Mouse (Mus musculus): Measurements from ENCODE around the gene Actr2.

The Actr2 gene

GRCm38 (mm10) chr11:20052814-20053536, 59.7 kb downstream of the Actr2 start:
- in situ Hi-C loops (cut with MboI, MseI): no loop called here

GRCm38 (mm10) chr11:20045586-20045985, 67.1 kb downstream of the Actr2 start:
- in situ Hi-C loops (cut with MboI, MseI): no loop called here

- in situ Hi-C loops (cut with MboI, MseI): no loop called here
These were observed 69.5 kb downstream of the Actr2 start for GRCm38 (mm10) chr11:20043256-20043655.

GRCm38 (mm10) chr11:20042106-20042505, 70.6 kb downstream of the Actr2 start:
- in situ Hi-C loops (cut with MboI, MseI): no loop called here

- in situ Hi-C loops (cut with MboI, MseI): no loop called here
These were observed 71.4 kb downstream of the Actr2 start for GRCm38 (mm10) chr11:20041164-20041920.

GRCm38 (mm10) chr11:20038723-20039122, 74.0 kb downstream of the Actr2 start:
- in situ Hi-C loops (cut with MboI, MseI): no loop called here

- in situ Hi-C loops (cut with MboI, MseI): no loop called here
These were observed 75.0 kb downstream of the Actr2 start for GRCm38 (mm10) chr11:20037739-20038138.

- in situ Hi-C loops (cut with MboI, MseI): no loop called here
These were observed 76.7 kb downstream of the Actr2 start for GRCm38 (mm10) chr11:20035972-20036371.

GRCm38 (mm10) chr11:20035343-20035928, 77.3 kb downstream of the Actr2 start:
- in situ Hi-C loops (cut with MboI, MseI): no loop called here

GRCm38 (mm10) chr11:20034337-20034947, 78.3 kb downstream of the Actr2 start:
- in situ Hi-C loops (cut with MboI, MseI): loop anchor here (5.0 kb wide), 1 partner anchor 202 kb away; no protein-coding TSS in a partner anchor

- in situ Hi-C loops (cut with MboI, MseI): loop anchor here (5.0 kb wide), 1 partner anchor 201 kb away; no protein-coding TSS in a partner anchor
These were observed 79.1 kb downstream of the Actr2 start for GRCm38 (mm10) chr11:20033541-20034160.

GRCm38 (mm10) chr11:20031536-20031935, 81.2 kb downstream of the Actr2 start:
- in situ Hi-C loops (cut with MboI, MseI): loop anchor here (5.0 kb wide), 1 partner anchor 199 kb away; no protein-coding TSS in a partner anchor

- in situ Hi-C loops (cut with MboI, MseI): loop anchor here (5.0 kb wide), 1 partner anchor 199 kb away; no protein-coding TSS in a partner anchor
These were observed 81.7 kb downstream of the Actr2 start for GRCm38 (mm10) chr11:20030973-20031372.

GRCm38 (mm10) chr11:20029014-20029413, 83.7 kb downstream of the Actr2 start:
- in situ Hi-C loops (cut with MboI, MseI): loop anchor here (5.0 kb wide), 1 partner anchor 37 kb away; no protein-coding TSS in a partner anchor

- in situ Hi-C loops (cut with MboI, MseI): loop anchor here (5.0 kb wide), 1 partner anchor 36 kb away; no protein-coding TSS in a partner anchor
These were observed 84.3 kb downstream of the Actr2 start for GRCm38 (mm10) chr11:20028396-20028795.

GRCm38 (mm10) chr11:20027719-20028118, 85.0 kb downstream of the Actr2 start:
- in situ Hi-C loops (cut with MboI, MseI): loop anchor here (5.0 kb wide), 1 partner anchor 35 kb away; no protein-coding TSS in a partner anchor

- in situ Hi-C loops (cut with MboI, MseI): loop anchor here (5.0 kb wide), 1 partner anchor 34 kb away; no protein-coding TSS in a partner anchor
These were observed 86.8 kb downstream of the Actr2 start for GRCm38 (mm10) chr11:20025899-20026298.

- in situ Hi-C loops (cut with MboI, MseI): loop anchor here (25.0 kb wide), 1 partner anchor 986 kb away; no protein-coding TSS in a partner anchor
These were observed 89.7 kb downstream of the Actr2 start for GRCm38 (mm10) chr11:20022911-20023482.

- in situ Hi-C loops (cut with MboI, MseI): loop anchor here (25.0 kb wide), 1 partner anchor 985 kb away; no protein-coding TSS in a partner anchor
These were observed 90.3 kb downstream of the Actr2 start for GRCm38 (mm10) chr11:20022462-20022861.

GRCm38 (mm10) chr11:20020720-20021119, 92.0 kb downstream of the Actr2 start:
- in situ Hi-C loops (cut with MboI, MseI): loop anchor here (25.0 kb wide), 1 partner anchor 983 kb away; no protein-coding TSS in a partner anchor
